Mouse (Mus musculus) heart, embryonic 15.5 days (tissue): ENCODE measurements around the gene Clca1. TPM values are rescaled to one million over a fixed set of nuclear protein-coding genes. Genes with fewer than 3 reads are reported as not detected.

Experiments used
- ATAC-seq: fragments of 200-750 bp; cut with Nextera tagmentation; replicated peaks from 2 replicates; pipeline ENCODE4 v1.8.0; 2017; ENCODE audit warnings: low read depth, moderate TSS enrichment; ENCODE audit not compliant: insufficient number of reproducible peaks, insufficient read depth, low FRiP score
- H3K27ac ChIP-seq: fragments of 300-500 bp; sonication (generic); 2 replicates; pipeline ENCODE4 v1.5.1; 2015; ENCODE audit warnings: mild to moderate bottlenecking, inconsistent platforms
- H3K27me3 ChIP-seq: fragments of 300-500 bp; sonication (generic); 2 replicates; pipeline ENCODE4 v1.6.1; 2015; ENCODE audit warnings: inconsistent platforms
- H3K36me3 ChIP-seq: fragments of 300-500 bp; sonication (generic); 2 replicates; pipeline ENCODE4 v1.6.1; 2015; ENCODE audit warnings: mild to moderate bottlenecking, inconsistent platforms
- H3K4me1 ChIP-seq: fragments of 300-500 bp; sonication (generic); replicated peaks from 2 replicates; pipeline ENCODE4 v1.6.1; 2015; ENCODE audit warnings: inconsistent platforms
- H3K4me2 ChIP-seq: fragments of 300-500 bp; sonication (generic); 2 replicates; pipeline ENCODE4 v1.6.1; 2015; ENCODE audit warnings: inconsistent platforms, mild to moderate bottlenecking, moderate library complexity
- H3K4me3 ChIP-seq: fragments of 300-500 bp; sonication (generic); 2 replicates; pipeline ENCODE4 v1.5.1; 2015; ENCODE audit warnings: mild to moderate bottlenecking, inconsistent platforms
- H3K9ac ChIP-seq: fragments of 300-500 bp; sonication (generic); 2 replicates; pipeline ENCODE4 v1.6.1; 2015; ENCODE audit warnings: mild to moderate bottlenecking, inconsistent platforms
- H3K9me3 ChIP-seq: fragments of 300-500 bp; sonication (generic); replicated peaks from 2 replicates; pipeline ENCODE4 v1.6.1; 2016; ENCODE audit warnings: inconsistent platforms
- WGBS: fragments of 180-500 bp; shearing (Covaris S2); methylation state at CpG from one replicate; pipeline ENCODE4 v1.1.7; 2015; ENCODE audit warnings: mixed read lengths; 5-methylcytosine and 5-hydroxymethylcytosine counted together
- polyA plus RNA-seq: library from polyadenylated mRNA; unstranded; fragments of >200 nt; fragmentation: Nextera tagmentation; extraction: Ambion mirVana; gene quantifications from 2 replicates; pipeline ENCODE4 v1.2.1, GENCODE M21; 2015

Clca1 gene
- polyA plus RNA-seq, 1 experiment from 2014 or later: not detected

- H3K9ac ChIP-seq: no peak overlapping the region
- H3K4me1 ChIP-seq: no peaks in the 10 kb centered on the region
- no peak overlapping the region for H3K27ac ChIP-seq
- no peak overlapping the region for H3K4me2 ChIP-seq
- no peaks in the 10 kb centered on the region for H3K36me3 ChIP-seq
- no peaks in the 10 kb centered on the region for H3K9me3 ChIP-seq
- H3K4me3 ChIP-seq: no peak overlapping the region
- ATAC-seq: no peak
- H3K27me3 ChIP-seq: no peaks in the 10 kb centered on the region
- 49% methylated on average over 1 of the region's 1 CpGs for WGBS
Measured at GRCm38 (mm10) chr3:145000912-145001311, 31.7 kb downstream of the Clca1 start.

- H3K27me3 ChIP-seq: no peaks in the 10 kb centered on the region
- 84% methylated on average over 5 of the region's 5 CpGs for whole genome bisulfite sequencing
- no peak overlapping the region for H3K4me3 ChIP-seq
- no peak overlapping the region for H3K27ac ChIP-seq
- no peak overlapping the region for H3K4me2 ChIP-seq
- no peaks in the 10 kb centered on the region for H3K36me3 ChIP-seq
- no peak overlapping the region for H3K9ac ChIP-seq
- no peaks in the 10 kb centered on the region for H3K9me3 ChIP-seq
- no peak for ATAC-seq
- H3K4me1 ChIP-seq: no peaks in the 10 kb centered on the region
Measured at GRCm38 (mm10) chr3:144993055-144993454, 39.5 kb downstream of the Clca1 start.

GRCm38 (mm10) chr3:144992618-144993017, 40.0 kb downstream of the Clca1 start:
- H3K36me3 ChIP-seq: no peaks in the 10 kb centered on the region
- H3K4me1 ChIP-seq: no peaks in the 10 kb centered on the region
- H3K4me2 ChIP-seq: no peak overlapping the region
- ATAC-seq: no peak
- no peak overlapping the region for H3K4me3 ChIP-seq
- no peak overlapping the region for H3K27ac ChIP-seq
- no peak overlapping the region for H3K9ac ChIP-seq
- H3K27me3 ChIP-seq: no peaks in the 10 kb centered on the region
- no peaks in the 10 kb centered on the region for H3K9me3 ChIP-seq

GRCm38 (mm10) chr3:144985890-144986289, 46.7 kb downstream of the Clca1 start:
- Histone ChIP-seq H3K27ac (no peak overlapping the region), H3K27me3 (no peaks in the 10 kb centered on the region), H3K4me2 (no peak overlapping the region), H3K4me1 (no peaks in the 10 kb centered on the region), H3K9ac (no peak overlapping the region), H3K9me3 (no peaks in the 10 kb centered on the region), H3K36me3 (no peaks in the 10 kb centered on the region), H3K4me3 (no peak overlapping the region)
- WGBS: 75% methylated on average over 5 of the region's 5 CpGs
- ATAC-seq: no peak

GRCm38 (mm10) chr3:144980551-144980950, 52.0 kb downstream of the Clca1 start:
- no peak overlapping the region for H3K4me3 ChIP-seq
- no peak overlapping the region for H3K4me2 ChIP-seq
- H3K27ac ChIP-seq: no peak overlapping the region
- no peak overlapping the region for H3K9ac ChIP-seq
- no peak for ATAC-seq
- H3K9me3 ChIP-seq: no peaks in the 10 kb centered on the region
- H3K4me1 ChIP-seq: no peaks in the 10 kb centered on the region
- WGBS: 79% methylated on average over 6 of the region's 6 CpGs
- H3K27me3 ChIP-seq: no peaks in the 10 kb centered on the region
- H3K36me3 ChIP-seq: no peaks in the 10 kb centered on the region

GRCm38 (mm10) chr3:144977631-144978030, 54.9 kb downstream of the Clca1 start:
- Histone ChIP-seq H3K4me3 (no peak overlapping the region), H3K9me3 (no peaks in the 10 kb centered on the region), H3K4me1 (no peaks in the 10 kb centered on the region), H3K36me3 (no peaks in the 10 kb centered on the region), H3K27ac (no peak overlapping the region), H3K27me3 (no peaks in the 10 kb centered on the region), H3K4me2 (no peak overlapping the region), H3K9ac (no peak overlapping the region)
- no peak for ATAC-seq
- 56% methylated on average over 4 of the region's 4 CpGs for WGBS

- Histone ChIP-seq H3K36me3 (no peaks in the 10 kb centered on the region), H3K9me3 (no peaks in the 10 kb centered on the region), H3K4me1 (no peaks in the 10 kb centered on the region), H3K27me3 (no peaks in the 10 kb centered on the region), H3K4me3 (no peak overlapping the region), H3K9ac (no peak overlapping the region), H3K27ac (no peak overlapping the region), H3K4me2 (no peak overlapping the region)
- no peak for ATAC-seq
- WGBS: 51% methylated on average over 1 of the region's 1 CpGs
Measured at GRCm38 (mm10) chr3:144976091-144976490, 56.5 kb downstream of the Clca1 start.

- Histone ChIP-seq H3K36me3 (no peaks in the 10 kb centered on the region), H3K4me3 (no peak within 1 kb of the TSS), H3K9ac (no peak within 1 kb of the TSS), H3K4me2 (no peak within 1 kb of the TSS), H3K27me3 (no peaks in the 10 kb centered on the region), H3K27ac (no peak within 1 kb of the TSS), H3K9me3 (no peaks in the 10 kb centered on the region), H3K4me1 (no peaks in the 10 kb centered on the region)
- ATAC-seq: no peak
Measured at GRCm38 (mm10) chr3:144974945-144975344, 57.6 kb downstream of the Clca1 start, which contains the start of gene Clca4a. TSS of gene Clca4a (minus strand) at chr3:144975045.

- Histone ChIP-seq H3K27me3 (no peaks in the 10 kb centered on the region), H3K4me2 (no peak overlapping the region), H3K9ac (no peak overlapping the region), H3K4me1 (no peaks in the 10 kb centered on the region), H3K4me3 (no peak overlapping the region), H3K36me3 (no peaks in the 10 kb centered on the region), H3K9me3 (no peaks in the 10 kb centered on the region), H3K27ac (no peak overlapping the region)
- no peak for ATAC-seq
- 64% methylated on average over 9 of the region's 9 CpGs for WGBS
Measured at GRCm38 (mm10) chr3:144971553-144972270, 60.9 kb downstream of the Clca1 start.

GRCm38 (mm10) chr3:144969755-144970154, 62.8 kb downstream of the Clca1 start:
- 77% methylated on average over 1 of the region's 1 CpGs for WGBS
- Histone ChIP-seq H3K4me3 (no peak overlapping the region), H3K4me2 (no peak overlapping the region), H3K9me3 (no peaks in the 10 kb centered on the region), H3K9ac (no peak overlapping the region), H3K36me3 (no peaks in the 10 kb centered on the region), H3K27me3 (no peaks in the 10 kb centered on the region), H3K27ac (no peak overlapping the region), H3K4me1 (no peaks in the 10 kb centered on the region)
- ATAC-seq: no peak

GRCm38 (mm10) chr3:144966074-144966473, 66.5 kb downstream of the Clca1 start:
- no peak overlapping the region for H3K4me3 ChIP-seq
- H3K9ac ChIP-seq: no peak overlapping the region
- H3K4me1 ChIP-seq: no peaks in the 10 kb centered on the region
- no peak for ATAC-seq
- H3K4me2 ChIP-seq: no peak overlapping the region
- H3K27me3 ChIP-seq: no peaks in the 10 kb centered on the region
- no peaks in the 10 kb centered on the region for H3K36me3 ChIP-seq
- WGBS: 53% methylated on average over 4 of the region's 4 CpGs
- no peaks in the 10 kb centered on the region for H3K9me3 ChIP-seq
- no peak overlapping the region for H3K27ac ChIP-seq
